Mouse (Mus musculus): ENCODE data around the gene Map3k20. TPM values are rescaled to one million over a fixed set of nuclear protein-coding genes. Genes with fewer than 3 reads are reported as not detected.

The Map3k20 gene
- polyA plus RNA-seq, 1 experiment, result 6.0 TPM

DNA sequence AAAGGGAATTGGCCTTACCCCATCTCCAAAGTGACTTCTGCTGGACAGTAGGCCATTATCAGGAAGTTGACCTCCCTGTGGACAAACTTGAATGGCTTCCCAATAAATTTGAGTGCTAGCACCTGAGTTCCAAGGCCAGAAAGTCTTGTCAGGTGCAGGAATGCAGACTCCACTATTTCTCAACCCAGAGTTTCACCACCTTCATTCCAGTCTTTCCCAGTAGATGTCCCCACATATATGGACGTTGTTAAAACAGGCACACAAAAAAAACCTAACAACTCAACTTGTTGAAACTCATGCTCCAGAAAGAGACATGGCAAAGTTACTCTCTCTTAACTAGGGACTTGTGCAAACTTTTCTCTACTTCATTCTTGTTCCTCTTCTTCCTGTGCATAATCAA is 170.8 kb downstream of the Map3k20 start:
- Histone ChIP-seq H3K36me3 (ENCODE audit: control insufficient read depth, insufficient read depth, low read length) (no peaks in the 10 kb centered on the region), H3K27ac (ENCODE audit: insufficient read depth, low read depth, low read length) (no peak overlapping the region)
- WGBS, result 31% methylated on average over 1 of the region's 1 CpGs

DNA sequence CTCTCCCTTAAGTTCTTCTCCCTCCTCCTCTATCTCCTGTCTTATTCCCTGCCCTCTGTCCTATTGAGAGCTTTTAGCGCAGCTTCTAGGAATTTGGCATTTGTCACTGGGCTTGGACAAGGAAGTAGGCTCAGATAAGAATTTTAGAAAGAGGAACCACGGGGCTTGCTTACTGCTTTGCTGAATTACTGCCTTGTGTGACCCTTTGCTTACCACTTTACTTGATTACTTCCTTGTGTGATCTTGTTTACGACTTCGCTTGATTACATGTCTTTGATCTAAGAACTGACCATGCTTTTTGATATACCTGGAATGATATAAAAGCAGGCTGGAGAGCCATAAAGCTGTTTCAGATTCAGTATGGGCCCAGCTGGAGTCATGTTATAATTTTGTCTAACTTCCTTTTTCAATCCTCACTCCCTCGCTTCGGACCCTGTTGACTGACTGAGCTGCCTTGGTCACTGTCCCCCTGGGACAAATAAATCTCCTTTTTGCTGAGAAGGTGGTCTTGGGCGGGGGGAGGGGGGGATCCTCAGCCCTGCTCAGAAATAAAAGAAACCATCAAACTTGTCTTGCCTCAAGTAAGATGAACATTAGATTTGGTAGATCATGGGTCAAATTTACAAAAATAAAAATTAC is 179.1 kb downstream of the Map3k20 start:
- TF ChIP-seq CTCF (IDR thresholded peaks at IDR 0.05; ENCODE audit: extremely low read depth, insufficient read length, insufficient replicate concordance, low read depth, low read length), result no peak
- no peak for TF ChIP-seq POLR2A (IDR thresholded peaks at IDR 0.05; ENCODE audit: low read depth, low read length)
- no peaks in the 10 kb centered on the region for H3K36me3 ChIP-seq (ENCODE audit: control insufficient read depth, insufficient read depth, low read length)
- no peaks in the 10 kb centered on the region for H3K27me3 ChIP-seq (ENCODE audit: control insufficient read depth, insufficient read depth, low read length)
- no peak overlapping the region for H3K4me3 ChIP-seq (ENCODE audit: low read depth, low read length)
- WGBS, result 19% methylated on average over 7 of the region's 7 CpGs
- peak overlapping the region; percentile 93 for H3K27ac ChIP-seq (ENCODE audit: insufficient read depth, low read depth, low read length)
- peaks cover 12% of the 10 kb centered on the region; the same call in 1 of the 2 replicates for H3K4me1 ChIP-seq (ENCODE audit: control insufficient read depth, insufficient read depth, insufficient read length, low read length)

More for the DNA sequence above, 170.8 kb downstream of the Map3k20 start:
- Histone ChIP-seq H3K4me1 (ENCODE audit: control insufficient read depth, insufficient read depth, insufficient read length, low read length) (peaks cover 4% of the 10 kb centered on the region; the same call in 1 of the 2 replicates), H3K27me3 (ENCODE audit: control insufficient read depth, insufficient read depth, low read length) (no peaks in the 10 kb centered on the region), H3K4me3 (ENCODE audit: low read depth, low read length) (no peak overlapping the region)
- no peak for TF ChIP-seq POLR2A (IDR thresholded peaks at IDR 0.05; ENCODE audit: low read depth, low read length)
- no peak for TF ChIP-seq CTCF (IDR thresholded peaks at IDR 0.05; ENCODE audit: extremely low read depth, insufficient read length, insufficient replicate concordance, low read depth, low read length)

DNA sequence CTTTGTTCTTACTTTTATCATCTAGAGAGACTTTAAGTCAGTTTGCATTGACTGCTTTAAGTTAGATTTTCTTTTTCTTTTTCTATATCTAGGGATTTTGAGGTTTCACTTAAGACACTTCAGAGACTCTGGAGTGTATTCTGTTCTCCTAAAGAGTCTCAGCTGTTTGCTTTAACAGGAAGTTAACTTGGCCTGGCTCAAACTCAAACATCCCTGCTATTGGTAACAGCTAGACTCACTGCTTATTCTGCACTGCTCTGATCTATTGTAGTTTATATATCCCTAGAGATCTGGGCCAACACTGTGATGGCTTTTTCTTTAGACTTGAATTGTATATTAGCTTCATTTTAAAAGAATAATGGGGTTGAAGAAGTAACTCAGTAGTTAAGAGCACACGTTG is 182.2 kb downstream of the Map3k20 start:
- Histone ChIP-seq H3K4me3 (ENCODE audit: low read depth, low read length) (no peak overlapping the region), H3K4me1 (ENCODE audit: control insufficient read depth, insufficient read depth, insufficient read length, low read length) (peaks cover 16% of the 10 kb centered on the region; the same call in 1 of the 2 replicates), H3K27me3 (ENCODE audit: control insufficient read depth, insufficient read depth, low read length) (no peaks in the 10 kb centered on the region), H3K27ac (ENCODE audit: insufficient read depth, low read depth, low read length) (no peak overlapping the region), H3K36me3 (ENCODE audit: control insufficient read depth, insufficient read depth, low read length) (no peaks in the 10 kb centered on the region)
- no peak for TF ChIP-seq CTCF (IDR thresholded peaks at IDR 0.05; ENCODE audit: extremely low read depth, insufficient read length, insufficient replicate concordance, low read depth, low read length)
- no peak for TF ChIP-seq POLR2A (IDR thresholded peaks at IDR 0.05; ENCODE audit: low read depth, low read length)
- WGBS, result 83% methylated on average over 1 of the region's 1 CpGs

DNA sequence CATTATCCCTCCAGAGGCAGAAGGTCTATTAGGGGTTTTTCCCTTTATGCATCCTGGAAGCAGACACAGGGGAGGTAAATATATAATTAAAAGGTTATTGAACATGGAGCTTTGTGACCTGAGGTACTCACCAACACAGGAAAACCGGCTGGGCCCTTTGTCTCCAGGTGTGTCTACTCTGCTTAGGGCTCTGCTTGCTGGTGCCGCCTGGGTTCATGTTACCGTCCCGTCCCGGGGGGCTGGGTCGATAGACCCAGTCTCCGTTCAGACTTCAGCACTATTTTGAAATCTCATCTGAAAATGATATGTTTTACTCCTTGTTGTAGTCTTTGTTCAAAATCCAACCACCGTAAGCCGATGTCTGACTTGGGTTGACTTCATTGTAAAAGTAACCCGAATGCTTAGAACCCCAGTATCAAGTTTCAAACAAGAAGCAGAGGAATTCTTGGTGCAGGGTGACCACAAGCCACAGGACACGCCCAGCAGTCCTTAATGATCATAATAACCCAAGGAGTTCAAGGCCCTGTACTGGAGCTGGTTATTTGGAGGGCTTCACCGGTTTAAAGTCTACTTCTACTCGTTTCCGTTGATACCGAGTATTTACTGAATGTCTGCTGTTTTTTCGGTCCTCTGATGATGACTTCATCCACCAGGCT is 186.1 kb downstream of the Map3k20 start:
- H3K4me1 ChIP-seq (ENCODE audit: control insufficient read depth, insufficient read depth, insufficient read length, low read length), result peaks cover 16% of the 10 kb centered on the region; the same call in 1 of the 2 replicates
- no peaks in the 10 kb centered on the region for H3K27me3 ChIP-seq (ENCODE audit: control insufficient read depth, insufficient read depth, low read length)
- H3K27ac ChIP-seq (ENCODE audit: insufficient read depth, low read depth, low read length), result no peak overlapping the region
- no peaks in the 10 kb centered on the region for H3K36me3 ChIP-seq (ENCODE audit: control insufficient read depth, insufficient read depth, low read length)
- TF ChIP-seq CTCF (IDR thresholded peaks at IDR 0.05; ENCODE audit: extremely low read depth, insufficient read length, insufficient replicate concordance, low read depth, low read length) (no peak), POLR2A (IDR thresholded peaks at IDR 0.05; ENCODE audit: low read depth, low read length) (no peak)
- WGBS, result 48% methylated on average over 16 of the region's 16 CpGs
- H3K4me3 ChIP-seq (ENCODE audit: low read depth, low read length), result no peak overlapping the region

DNA sequence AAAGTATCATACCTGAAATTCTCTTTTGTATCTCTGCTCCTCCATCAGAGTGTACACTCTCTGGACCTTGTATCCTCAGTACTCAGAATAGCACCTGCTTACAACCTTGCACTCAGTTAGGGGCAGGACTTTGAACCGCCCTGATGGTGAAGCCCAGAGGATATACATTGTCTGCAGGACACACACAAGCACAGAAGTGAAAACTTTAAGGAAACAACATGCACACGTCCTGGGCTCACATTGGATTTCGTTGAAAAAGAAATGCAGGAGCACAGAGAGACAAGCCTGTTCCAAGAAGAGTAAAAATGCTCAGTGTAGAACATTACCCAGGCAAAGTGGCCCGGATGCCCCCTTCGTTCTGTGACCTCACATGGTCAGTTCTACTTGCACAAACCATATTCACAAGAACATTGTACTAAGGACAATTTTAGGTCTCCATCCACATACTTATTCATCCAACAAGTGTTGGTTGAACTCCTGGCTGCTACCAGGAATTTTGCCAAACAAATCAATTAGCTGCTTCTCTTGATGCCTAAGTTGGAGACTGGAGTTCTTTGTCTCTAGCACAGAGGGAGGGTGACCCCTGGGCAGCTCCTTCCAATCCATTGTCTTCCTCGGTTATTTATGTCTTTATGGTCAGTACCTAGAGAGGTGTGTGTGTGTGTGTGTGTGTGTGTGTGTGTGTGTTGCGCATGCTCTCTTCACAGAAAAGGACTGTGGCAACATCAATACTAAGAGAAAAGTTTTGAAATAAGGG is 189.3 kb downstream of the Map3k20 start:
- H3K27me3 ChIP-seq (ENCODE audit: control insufficient read depth, insufficient read depth, low read length), result no peaks in the 10 kb centered on the region
- peaks cover 13% of the 10 kb centered on the region; the same call in 1 of the 2 replicates for H3K4me1 ChIP-seq (ENCODE audit: control insufficient read depth, insufficient read depth, insufficient read length, low read length)
- H3K27ac ChIP-seq (ENCODE audit: insufficient read depth, low read depth, low read length), result peak overlapping the region; percentile 54
- 0 out of 2 replicates have a peak, but pooled peaks cover 2% of the 10 kb centered on the region for H3K36me3 ChIP-seq (ENCODE audit: control insufficient read depth, insufficient read depth, low read length)
- no peak overlapping the region for H3K4me3 ChIP-seq (ENCODE audit: low read depth, low read length)
- 18% methylated on average over 7 of the region's 7 CpGs for WGBS
- TF ChIP-seq CTCF (IDR thresholded peaks at IDR 0.05; ENCODE audit: extremely low read depth, insufficient read length, insufficient replicate concordance, low read depth, low read length), result no peak
- no peak for TF ChIP-seq POLR2A (IDR thresholded peaks at IDR 0.05; ENCODE audit: low read depth, low read length)

DNA sequence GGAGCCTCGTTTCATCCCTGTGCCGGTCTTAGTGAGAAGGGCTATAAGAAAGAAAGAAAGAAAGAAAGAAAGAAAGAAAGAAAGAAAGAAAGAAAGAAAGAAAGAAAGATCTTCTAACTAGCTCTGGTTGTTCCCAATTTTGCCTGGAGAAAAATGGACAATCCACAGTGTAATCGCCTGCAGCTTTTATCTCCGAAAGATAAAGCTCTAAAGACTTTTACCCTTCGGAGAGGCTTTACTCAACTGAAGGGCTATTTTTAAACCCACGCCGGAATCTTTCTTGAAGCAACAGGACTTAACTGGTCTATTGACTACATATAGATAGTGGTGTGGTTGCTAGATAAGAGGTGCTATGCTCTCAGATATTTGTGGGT is 190.0 kb downstream of the Map3k20 start:
- Histone ChIP-seq H3K27ac (ENCODE audit: insufficient read depth, low read depth, low read length) (peak overlapping the region; percentile 78; the same call in 1 of the 2 replicates), H3K36me3 (ENCODE audit: control insufficient read depth, insufficient read depth, low read length) (0 out of 2 replicates have a peak, but pooled peaks cover 2% of the 10 kb centered on the region), H3K27me3 (ENCODE audit: control insufficient read depth, insufficient read depth, low read length) (no peaks in the 10 kb centered on the region), H3K4me3 (ENCODE audit: low read depth, low read length) (peak overlapping the region; percentile 74; the same call in 1 of the 2 replicates), H3K4me1 (ENCODE audit: control insufficient read depth, insufficient read depth, insufficient read length, low read length) (peaks cover 18% of the 10 kb centered on the region; the same call in 1 of the 2 replicates)
- TF ChIP-seq CTCF (IDR thresholded peaks at IDR 0.05; ENCODE audit: extremely low read depth, insufficient read length, insufficient replicate concordance, low read depth, low read length) (no peak), POLR2A (IDR thresholded peaks at IDR 0.05; ENCODE audit: low read depth, low read length) (no peak)
- under 1% methylated on average over 7 of the region's 7 CpGs for WGBS
